Mouse (Mus musculus) embryonic facial prominence, embryonic 13.5 days (tissue): ENCODE measurements around the gene BC035044. TPM values are rescaled to one million over a fixed set of nuclear protein-coding genes. Genes with fewer than 3 reads are reported as not detected.
"Not testable (repeated sequence)": the region's sequence is repeated elsewhere in the genome, so short reads cannot be mapped to it uniquely, and the experiment has no call there.

Experiments used
- ATAC-seq: fragments of 200-750 bp; cut with Nextera tagmentation; 2 replicates; pipeline ENCODE4 v1.8.0; 2017; ENCODE audit warnings: low read depth; ENCODE audit not compliant: insufficient number of reproducible peaks, insufficient read depth, low FRiP score, low TSS enrichment
- H3K27ac ChIP-seq: fragments of 300-500 bp; sonication (generic); 2 replicates; pipeline ENCODE4 v1.5.1; 2015; ENCODE audit warnings: moderate library complexity, mild to moderate bottlenecking, inconsistent platforms
- H3K27me3 ChIP-seq: fragments of 300-500 bp; sonication (generic); 2 replicates; pipeline ENCODE4 v1.6.1; 2015; ENCODE audit warnings: mild to moderate bottlenecking, inconsistent platforms
- H3K36me3 ChIP-seq: fragments of 300-500 bp; sonication (generic); 2 replicates; pipeline ENCODE4 v1.6.1; 2015; ENCODE audit warnings: mild to moderate bottlenecking, inconsistent platforms
- H3K4me1 ChIP-seq: fragments of 300-500 bp; sonication (generic); 2 replicates; pipeline ENCODE4 v1.6.1; 2015; ENCODE audit warnings: inconsistent platforms
- H3K4me2 ChIP-seq: fragments of 300-500 bp; sonication (generic); 2 replicates; pipeline ENCODE4 v1.6.1; 2015; ENCODE audit warnings: moderate library complexity, mild to moderate bottlenecking, inconsistent platforms
- H3K4me3 ChIP-seq: fragments of 300-500 bp; sonication (generic); 2 replicates; pipeline ENCODE4 v1.5.1; 2015; ENCODE audit warnings: mild to moderate bottlenecking, inconsistent platforms
- H3K9ac ChIP-seq: fragments of 300-500 bp; sonication (generic); 2 replicates; pipeline ENCODE4 v1.6.1; 2015; ENCODE audit warnings: mild to moderate bottlenecking, inconsistent platforms
- H3K9me3 ChIP-seq: fragments of 300-500 bp; sonication (generic); 2 replicates; pipeline ENCODE4 v1.6.1; 2016; ENCODE audit warnings: inconsistent platforms
- WGBS: fragments of 180-500 bp; shearing (Covaris S2); methylation state at CpG from one replicate; pipeline ENCODE4 v1.1.7; 2015; ENCODE audit warnings: mixed read lengths; 5-methylcytosine and 5-hydroxymethylcytosine counted together
- polyA plus RNA-seq: library from polyadenylated mRNA; unstranded; fragments of >200 nt; fragmentation: Nextera tagmentation; extraction: Ambion mirVana; gene quantifications from 2 replicates; pipeline ENCODE4 v1.2.1, GENCODE M21; 2015

BC035044 gene
- polyA plus RNA-seq, 1 experiment from 2014 or later = 0.90 TPM

DNA sequence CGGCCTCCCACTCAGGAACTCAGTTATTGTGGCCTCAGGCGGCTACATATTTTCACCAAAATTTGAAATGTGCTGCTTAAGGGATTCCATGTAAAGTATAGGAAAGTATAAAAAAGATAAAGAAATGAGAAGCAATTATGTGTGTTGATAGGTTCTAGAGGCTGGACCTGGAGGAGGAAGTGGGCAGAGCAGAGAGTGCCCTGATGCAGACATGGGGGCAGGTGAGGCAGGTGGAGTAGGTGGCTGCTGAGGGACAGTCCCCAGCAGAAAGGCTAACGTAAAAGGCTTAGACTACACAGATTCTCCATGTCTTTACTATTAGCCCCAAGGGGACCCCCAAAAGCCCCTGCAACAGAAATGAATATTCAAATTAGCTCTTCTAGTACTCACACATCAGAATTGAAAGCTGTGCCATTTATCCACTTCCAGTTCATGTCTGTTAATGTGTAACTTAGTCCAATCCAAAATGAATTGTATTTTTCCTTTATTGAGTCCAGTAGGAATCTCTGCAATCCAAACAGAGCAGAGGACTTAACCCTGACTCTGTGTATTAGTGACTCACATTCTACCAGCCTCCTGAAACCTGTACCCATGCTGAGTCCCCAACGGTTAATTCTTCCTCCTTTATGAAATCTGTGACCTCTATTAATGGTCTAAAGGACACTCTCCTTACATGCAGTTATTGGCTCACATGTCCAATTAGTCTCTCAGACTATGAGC lies 72.7 kb downstream of the BC035044 start:
- Histone ChIP-seq H3K9ac (no peak overlapping the region), H3K9me3 (no peaks in the 10 kb centered on the region), H3K4me2 (no peak overlapping the region), H3K27ac (no peak overlapping the region), H3K27me3 (no peaks in the 10 kb centered on the region), H3K36me3 (no peaks in the 10 kb centered on the region), H3K4me1 (no peaks in the 10 kb centered on the region), H3K4me3 (no peak overlapping the region)
- no peak for ATAC-seq
- WGBS = 79% methylated on average over 4 of the region's 4 CpGs

- Histone ChIP-seq H3K27ac (no peak overlapping the region), H3K9ac (no peak overlapping the region), H3K9me3 (no peaks in the 10 kb centered on the region; the same call in 1 of the 2 replicates), H3K27me3 (no peaks in the 10 kb centered on the region), H3K4me1 (no peaks in the 10 kb centered on the region), H3K36me3 (no peaks in the 10 kb centered on the region), H3K4me3 (no peak overlapping the region), H3K4me2 (no peak overlapping the region)
- ATAC-seq = no peak
- WGBS = 85% methylated on average over 5 of the region's 5 CpGs
These were observed 82.4 kb downstream of the BC035044 start for GRCm38 (mm10) chr6:128808532-128808931.

DNA sequence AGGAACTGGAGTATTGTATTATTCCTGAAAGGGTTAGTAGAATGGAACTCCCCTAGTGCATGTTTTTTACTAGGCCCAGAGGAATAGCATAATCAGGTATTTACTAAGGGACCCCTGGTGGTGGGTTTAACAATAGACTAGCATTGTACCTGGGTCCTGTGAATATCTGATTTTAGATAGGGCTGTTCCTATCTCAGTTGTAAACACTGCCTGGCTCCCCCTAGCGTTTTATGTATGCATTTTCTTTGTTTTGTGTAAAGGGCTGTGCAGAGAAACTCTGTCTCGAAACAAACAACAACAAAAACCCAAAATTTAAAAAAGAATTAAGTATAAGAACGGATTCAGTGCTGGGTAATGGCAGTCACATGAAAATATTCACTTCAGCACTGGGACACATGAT lies 83.9 kb downstream of the BC035044 start:
- no peak overlapping the region for H3K9ac ChIP-seq
- ATAC-seq = no peak
- H3K36me3 ChIP-seq = no peaks in the 10 kb centered on the region
- no peak overlapping the region for H3K4me3 ChIP-seq
- H3K4me1 ChIP-seq = no peaks in the 10 kb centered on the region
- no peaks in the 10 kb centered on the region; the same call in 1 of the 2 replicates for H3K9me3 ChIP-seq
- 69% methylated on average over 3 of the region's 3 CpGs for WGBS
- H3K27me3 ChIP-seq = no peaks in the 10 kb centered on the region
- no peak overlapping the region for H3K4me2 ChIP-seq
- H3K27ac ChIP-seq = no peak overlapping the region

DNA sequence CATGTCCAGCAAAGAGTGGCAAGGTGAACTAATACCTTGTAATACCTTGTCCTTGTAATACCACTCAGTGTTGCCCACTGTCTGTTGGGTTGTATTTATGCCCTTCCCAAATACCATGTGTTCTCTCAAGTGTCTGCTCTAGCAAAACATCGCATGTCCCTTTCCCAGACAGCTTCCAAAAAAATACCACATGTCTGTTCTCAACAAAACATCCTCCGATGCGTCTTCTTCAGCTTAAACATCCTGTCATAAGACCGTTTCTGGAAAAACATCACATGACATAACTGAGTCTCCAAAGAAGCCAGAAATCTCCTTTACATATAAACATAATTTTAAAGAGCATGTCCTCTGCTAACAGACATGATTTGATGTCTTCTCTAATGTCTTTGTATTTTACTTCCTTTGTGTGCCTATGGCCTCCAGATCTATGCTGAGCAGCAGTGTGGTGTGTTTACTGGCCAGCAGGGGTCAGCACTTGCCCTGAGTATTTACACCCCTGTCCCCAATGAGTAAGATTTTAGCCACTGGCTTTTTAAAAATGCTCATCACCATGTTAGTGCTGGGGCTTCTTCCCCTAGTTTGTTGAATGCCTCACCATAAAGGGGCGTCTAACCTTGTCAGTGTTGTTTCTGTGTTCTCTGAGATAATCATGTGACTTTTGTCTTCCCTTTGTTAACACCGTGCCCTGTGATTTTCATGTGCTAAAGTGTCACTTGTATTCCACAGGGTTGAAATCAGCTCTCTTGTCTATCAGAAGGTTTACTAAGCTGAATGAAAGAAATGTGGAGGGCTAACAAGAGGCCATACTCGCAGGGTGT lies 85.9 kb downstream of the BC035044 start:
- H3K9ac ChIP-seq, H3K9me3 ChIP-seq, ATAC-seq, H3K27ac ChIP-seq, H3K4me1 ChIP-seq, H3K4me3 ChIP-seq, H3K4me2 ChIP-seq, H3K27me3 ChIP-seq, H3K36me3 ChIP-seq: not testable (repeated sequence)
- 64% methylated on average over 7 of the region's 7 CpGs for WGBS

DNA sequence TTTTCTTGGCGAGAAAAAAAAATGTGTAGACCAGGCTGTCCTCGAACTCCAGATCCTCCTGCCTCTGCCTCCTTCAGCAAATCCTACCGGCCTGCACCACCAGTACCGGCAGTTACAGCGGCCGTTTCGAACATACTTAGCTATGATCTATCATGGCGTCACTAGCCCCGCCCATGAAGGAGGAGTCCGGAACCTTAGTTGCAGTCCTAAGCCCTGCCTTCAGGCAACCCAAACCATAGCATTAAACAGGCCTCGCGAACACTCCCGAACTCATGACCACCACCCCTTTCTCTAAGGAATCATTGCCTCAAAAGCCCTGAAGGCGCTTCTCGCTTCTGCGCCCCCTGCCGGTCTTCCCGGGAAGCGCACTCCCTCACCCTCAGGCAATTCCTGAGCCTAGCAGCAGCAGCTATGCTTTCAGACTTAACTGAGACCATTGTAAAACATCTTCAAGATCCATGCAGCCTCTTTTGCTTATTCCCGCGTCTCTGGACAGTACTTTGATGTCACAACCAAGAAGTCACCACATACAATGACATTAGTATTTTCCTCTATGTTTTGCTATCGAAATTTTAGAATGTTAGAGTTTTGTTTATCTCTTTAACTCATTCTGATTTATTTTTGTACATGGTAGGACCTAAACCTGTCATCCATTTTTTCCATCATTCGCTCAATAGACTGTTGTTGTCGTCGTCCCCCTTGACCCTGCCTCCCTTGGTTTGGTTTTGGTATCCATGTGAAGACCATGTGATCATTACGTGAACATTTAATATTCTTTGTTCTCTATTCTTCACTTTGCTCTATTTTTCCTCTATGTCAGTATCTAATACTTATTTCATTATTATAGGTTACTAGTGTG lies 87.7 kb downstream of the BC035044 start:
- peak; percentile 92 for ATAC-seq
- Histone ChIP-seq H3K4me3 (peak overlapping the region; percentile 52), H3K27me3 (no peaks in the 10 kb centered on the region), H3K4me1 (peaks cover 1% of the 10 kb centered on the region; the same call in 1 of the 2 replicates), H3K27ac (peak overlapping the region; percentile 81), H3K4me2 (peak overlapping the region; percentile 63), H3K9ac (peak overlapping the region; percentile 72), H3K9me3 (no peaks in the 10 kb centered on the region; the same call in 1 of the 2 replicates), H3K36me3 (no peaks in the 10 kb centered on the region)
- WGBS = 8% methylated on average over 26 of the region's 26 CpGs

- Histone ChIP-seq H3K27me3 (no peaks in the 10 kb centered on the region), H3K36me3 (no peaks in the 10 kb centered on the region), H3K4me2 (peak overlapping the region; percentile 63), H3K4me1 (peaks cover 8% of the 10 kb centered on the region), H3K9ac (peak overlapping the region; percentile 72), H3K4me3 (peak overlapping the region; percentile 52), H3K27ac (peak overlapping the region; percentile 81), H3K9me3 (no peaks in the 10 kb centered on the region)
- 6% methylated on average over 10 of the region's 10 CpGs for WGBS
- ATAC-seq = peak; percentile 28
These were observed 88.4 kb downstream of the BC035044 start for GRCm38 (mm10) chr6:128802557-128802956.

GRCm38 (mm10) chr6:128800696-128801095 lies 90.2 kb downstream of the BC035044 start:
- not testable (repeated sequence) for H3K4me1 ChIP-seq, H3K27ac ChIP-seq, H3K9ac ChIP-seq, H3K4me2 ChIP-seq, ATAC-seq, H3K27me3 ChIP-seq, H3K36me3 ChIP-seq, H3K9me3 ChIP-seq, H3K4me3 ChIP-seq
- 66% methylated on average over 5 of the region's 5 CpGs for WGBS

DNA sequence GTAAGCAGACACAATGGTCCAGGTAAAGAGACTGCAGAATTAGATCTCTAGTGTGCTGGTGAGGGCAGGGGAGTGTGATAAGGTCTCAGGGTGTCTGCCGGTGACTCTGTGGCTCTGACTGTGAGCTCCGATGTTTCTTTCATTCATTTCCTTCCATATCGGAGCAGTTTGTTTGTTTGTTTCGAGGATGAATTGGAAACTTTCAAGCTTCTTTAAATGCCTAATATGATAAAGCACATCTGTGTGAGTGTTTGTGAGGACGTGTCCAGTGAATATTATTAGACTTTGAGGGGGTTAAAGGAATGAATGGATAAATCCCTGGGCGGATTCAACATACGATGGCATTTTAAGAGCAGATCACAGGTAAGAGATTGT lies 91.0 kb downstream of the BC035044 start:
- ATAC-seq = no peak

GRCm38 (mm10) chr6:128799144-128799895 lies 91.6 kb downstream of the BC035044 start:
- peak; percentile 78 for ATAC-seq
- under 1% methylated on average over 49 of the region's 49 CpGs for WGBS
- H3K4me1 ChIP-seq, H3K36me3 ChIP-seq, H3K27me3 ChIP-seq, H3K9me3 ChIP-seq: not testable (repeated sequence)
- Histone ChIP-seq H3K4me3 (peak overlapping the region; percentile 62), H3K27ac (peak overlapping the region; percentile 91), H3K9ac (peak overlapping the region; percentile 73), H3K4me2 (peak overlapping the region; percentile 69)

More for the DNA sequence above, 91.0 kb downstream of the BC035044 start:
- no peaks in the 10 kb centered on the region for H3K27me3 ChIP-seq
- peaks cover 10% of the 10 kb centered on the region for H3K4me1 ChIP-seq
- H3K4me2 ChIP-seq = peak overlapping the region; percentile 58
- H3K9ac ChIP-seq = peak overlapping the region; percentile 61
- no peak overlapping the region for H3K27ac ChIP-seq
- no peaks in the 10 kb centered on the region for H3K36me3 ChIP-seq
- H3K4me3 ChIP-seq = peak overlapping the region; percentile 62
- 19% methylated on average over 7 of the region's 7 CpGs for WGBS
- H3K9me3 ChIP-seq = no peaks in the 10 kb centered on the region
